In the genomic region with DNA sequence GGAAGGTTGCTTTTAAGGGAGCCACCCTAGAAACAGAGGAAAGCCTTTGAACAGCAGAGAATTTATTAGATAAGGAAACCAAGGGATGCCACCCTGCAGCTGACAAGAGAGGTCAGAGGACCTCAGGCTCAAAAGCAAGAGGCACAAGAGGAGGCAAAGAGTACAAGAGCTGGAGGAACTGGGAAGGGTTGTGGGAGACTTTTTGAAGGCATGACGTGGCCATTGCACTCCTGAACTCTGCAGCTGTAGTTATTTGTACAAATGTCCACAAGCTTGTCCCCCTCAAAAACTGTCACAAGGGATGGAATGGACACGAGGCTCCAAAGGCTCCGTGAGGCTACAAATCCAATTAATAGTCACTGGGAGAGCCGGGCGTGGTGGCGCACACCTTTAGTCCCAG, we compare ENCODE assay signal across 18 mouse cellular contexts. TPM values are rescaled to one million over a fixed set of nuclear protein-coding genes. Genes with fewer than 3 reads are reported as not detected.
DNase-seq lines count a peak whose midpoint lies in the region; ATAC-seq lines count a peak whose summit lies in the region.
"Had no signal": no experiment of that assay in that cellular context is flagged by ENCODE, and none has a peak within 500 bp of the region (broad histone marks: within the 10 kb centered on the region; RNA-seq: fewer than 3 reads in every experiment).

No protein-coding gene starts in this region.

- WGBS in heart, embryonic 12.5 days, result 86% methylated on average over 6 of the region's 6 CpGs
- 83% methylated on average over 6 of the region's 6 CpGs for WGBS in kidney, embryonic 14.5 days

- H3K4me3 ChIP-seq in heart, embryonic 12.5 days, result no peak overlapping the region
- H3K4me3 ChIP-seq in kidney, embryonic 14.5 days (ENCODE audit: low read length), result no peak overlapping the region
- no peak overlapping the region for H3K4me3 ChIP-seq in brown adipose tissue, adult 24 weeks (ENCODE audit: insufficient read depth, low read depth, low read length)
- H3K4me3 ChIP-seq: embryonic facial prominence, embryonic 13.5 days; forebrain, embryonic 13.5 days; hindbrain, embryonic 13.5 days had no signal

- no peaks in the 10 kb centered on the region for H3K27me3 ChIP-seq in heart, embryonic 12.5 days (replicated peaks)
- H3K27me3 ChIP-seq in kidney, embryonic 14.5 days (ENCODE audit: control insufficient read depth, insufficient read depth, low read length), result no peaks in the 10 kb centered on the region
- H3K27me3 ChIP-seq: embryonic facial prominence, embryonic 13.5 days; forebrain, embryonic 13.5 days; hindbrain, embryonic 13.5 days; Patski had no signal

- no peaks in the 10 kb centered on the region for H3K36me3 ChIP-seq in heart, embryonic 12.5 days
- no peaks in the 10 kb centered on the region for H3K36me3 ChIP-seq in kidney, embryonic 14.5 days (ENCODE audit: control insufficient read depth, insufficient read depth, low read length)
- H3K36me3 ChIP-seq: embryonic facial prominence, embryonic 13.5 days; hindbrain, embryonic 13.5 days had no signal

- peaks cover 13% of the 10 kb centered on the region for H3K4me1 ChIP-seq in heart, embryonic 12.5 days (replicated peaks)
- no peaks in the 10 kb centered on the region for H3K4me1 ChIP-seq in kidney, embryonic 14.5 days (ENCODE audit: control insufficient read depth, insufficient read depth, low read length)
- peaks cover 38% of the 10 kb centered on the region for H3K4me1 ChIP-seq in brown adipose tissue, adult 24 weeks (ENCODE audit: control insufficient read depth, insufficient read depth, insufficient read length, low read length)
- H3K4me1 ChIP-seq: embryonic facial prominence, embryonic 13.5 days had no signal

- H3K9me3 ChIP-seq in heart, embryonic 12.5 days (replicated peaks), result 0 out of 2 replicates have a peak, but pooled peaks cover 2% of the 10 kb centered on the region
- H3K9me3 ChIP-seq in kidney, embryonic 14.5 days (ENCODE audit: control insufficient read depth, low read length), result no peaks in the 10 kb centered on the region
- H3K9me3 ChIP-seq: embryonic facial prominence, embryonic 13.5 days; forebrain, embryonic 13.5 days; hindbrain, embryonic 13.5 days had no signal

- H3K27ac ChIP-seq in heart, embryonic 12.5 days (ENCODE audit: poor library complexity, severe bottlenecking), result no peak overlapping the region
- no peak overlapping the region for H3K27ac ChIP-seq in kidney, embryonic 14.5 days (ENCODE audit: low read depth, low read length)
- H3K27ac ChIP-seq in brown adipose tissue, adult 24 weeks (replicated peaks; ENCODE audit: low read depth, low read length), result peak overlapping the region; percentile 91
- H3K27ac ChIP-seq: embryonic facial prominence, embryonic 13.5 days; forebrain, embryonic 13.5 days; hindbrain, embryonic 13.5 days; hindbrain, postnatal 0 days had no signal

- no peak overlapping the region for H3K4me2 ChIP-seq in heart, embryonic 12.5 days
- H3K4me2 ChIP-seq in kidney, embryonic 14.5 days (replicated peaks; ENCODE audit: low read depth, low read length), result no peak overlapping the region
- H3K4me2 ChIP-seq: embryonic facial prominence, embryonic 13.5 days; forebrain, embryonic 13.5 days; hindbrain, embryonic 13.5 days had no signal

- no peak for ATAC-seq in heart, embryonic 12.5 days (ENCODE audit: insufficient number of reproducible peaks, low FRiP score)
- no peak for ATAC-seq in kidney, embryonic 14.5 days (ENCODE audit: low FRiP score, low TSS enrichment)
- ATAC-seq: activated CD4-positive, CD25-positive, alpha-beta regulatory T cell, adult 4 months; hindbrain, postnatal 0 days; Patski had no signal

- DNase-seq in heart, adult 11 months, result peak; percentile 70
- DNase-seq in kidney, adult 9 months, result peak; percentile 37
- peak; percentile 11 to 66 for DNase-seq in kidney, postnatal 25 days
- DNase-seq: adrenal gland, postnatal 14 days; cerebellum, adult 18-20 months; cerebellum, adult 9-11 months; cerebellum, postnatal 36 days; gastrocnemius, postnatal 10 days; heart, postnatal 10 days had no signal

- H3K9ac ChIP-seq in heart, embryonic 12.5 days, result no peak overlapping the region
- no peak overlapping the region for H3K9ac ChIP-seq in kidney, embryonic 14.5 days (ENCODE audit: low read depth, low read length)
- H3K9ac ChIP-seq: embryonic facial prominence, embryonic 13.5 days; forebrain, embryonic 13.5 days; hindbrain, embryonic 13.5 days had no signal

RNA-seq across cellular contexts. Expression of a gene that starts 5.5 kb away (rescaled TPM):
- polyA plus RNA-seq in heart, embryonic 12.5 days (2016; fragmentation: Nextera tagmentation; extraction: Ambion mirVana), result 0.98 and 1.3 TPM in 2 replicates
- polyA plus RNA-seq in kidney, embryonic 14.5 days (2014; fragmentation: Nextera tagmentation; extraction: Ambion mirVana), result 0.06 and 0.28 TPM in 2 replicates
- 1.3 and 1.7 TPM in 2 replicates for polyA plus RNA-seq in brown adipose tissue, adult 24 weeks (2012; ENCODE audit: insufficient read depth, insufficient read length, missing spikeins)
- polyA plus RNA-seq: activated CD4-positive, CD25-positive, alpha-beta regulatory T cell, adult 4 months had no signal
